Mouse (Mus musculus) CH12.LX (cell line): ENCODE results near the gene Pcbp2. TPM values are rescaled to one million over a fixed set of nuclear protein-coding genes. Genes with fewer than 3 reads are reported as not detected.

ENCODE experiments used
- DNase-seq: peaks from one replicate; pipeline ENCODE4 v3.0.0-alpha.2; 2013; ENCODE audit errors: extremely low read depth
- H3K27ac ChIP-seq: 2 replicates; pipeline ENCODE4 v1.5.1; 2012; ENCODE audit warnings: low read depth, mild to moderate bottlenecking, control low read depth, moderate library complexity; ENCODE audit not compliant: insufficient read depth
- H3K27me3 ChIP-seq: replicated peaks from 2 replicates; pipeline ENCODE3; 2012; ENCODE audit warnings: inconsistent platforms
- H3K36me3 ChIP-seq, 2 experiments: replicated peaks in 1 of 2; 2 replicates each; pipeline versions ENCODE3 to v1.6.1; 2012; ENCODE audit warnings: inconsistent platforms in 1 of 2, low read length in 1 of 2, mild to moderate bottlenecking in 1 of 2, mixed read lengths in 1 of 2, moderate library complexity in 1 of 2; ENCODE audit not compliant: control insufficient read depth in 1 of 2, insufficient read depth in 1 of 2
- H3K4me1 ChIP-seq, 2 experiments: 2 replicates each; pipeline ENCODE4 v1.6.1; 2012; ENCODE audit warnings: inconsistent platforms in 1 of 2, moderate library complexity in 1 of 2; ENCODE audit not compliant: insufficient read depth in 2 of 2, control insufficient read depth in 1 of 2
- H3K4me2 ChIP-seq: 2 replicates; pipeline ENCODE4 v1.6.1; 2012; ENCODE audit warnings: low read depth, mild to moderate bottlenecking, control low read depth; ENCODE audit not compliant: poor library complexity, insufficient read depth, severe bottlenecking
- H3K4me3 ChIP-seq, 3 experiments: fragments of 150-350 bp in 1 of 3; sonication (generic) in 1 of 3; replicated peaks in 1 of 3; 2 replicates each; pipeline versions ENCODE3 to v1.5.1; 2011 to 2012; ENCODE audit warnings: low read depth in 2 of 3, low read length in 2 of 3, mild to moderate bottlenecking in 2 of 3, moderate library complexity in 2 of 3, control low read depth in 1 of 3, improper control_type of control experiment in 1 of 3, inconsistent platforms in 1 of 3, mixed read lengths in 1 of 3; ENCODE audit not compliant: poor library complexity in 1 of 3
- H3K79me2 ChIP-seq: replicated peaks from 2 replicates; pipeline ENCODE4 v1.6.1; 2012; ENCODE audit warnings: mild to moderate bottlenecking, moderate library complexity; ENCODE audit not compliant: control insufficient read depth, poor library complexity, insufficient read depth, severe bottlenecking; ENCODE audit errors: extremely low read depth
- H3K9ac ChIP-seq: 2 replicates; pipeline ENCODE4 v1.6.1; 2012; ENCODE audit warnings: low read depth, mild to moderate bottlenecking, control low read depth, moderate library complexity; ENCODE audit not compliant: insufficient read depth
- H3K9me3 ChIP-seq: replicated peaks from 2 replicates; pipeline ENCODE3; 2012; ENCODE audit warnings: low read length, inconsistent platforms, mixed read lengths
- CHD1 ChIP-seq: IDR thresholded peaks from 2 replicates; pipeline ENCODE4 v1.6.1; 2012; ENCODE audit warnings: low read depth, low read length, improper control_type of control experiment, inconsistent platforms
- CTCF ChIP-seq, 2 experiments: IDR thresholded peaks in 1 of 2; conservative IDR thresholded peaks in 1 of 2; 2 replicates each; pipeline ENCODE4 v1.5.1; 2011 to 2012; ENCODE audit warnings: low read depth in 2 of 2, low read length in 2 of 2, improper control_type of control experiment in 1 of 2, inconsistent platforms in 1 of 2, mild to moderate bottlenecking in 1 of 2, moderate library complexity in 1 of 2
- ELF1 ChIP-seq: IDR thresholded peaks from 2 replicates; pipeline ENCODE4 v1.6.1; 2014; ENCODE audit warnings: low read depth, mild to moderate bottlenecking, inconsistent platforms, low read length, improper control_type of control experiment
- EP300 ChIP-seq: IDR thresholded peaks from 2 replicates; pipeline ENCODE4 v1.6.1; 2011; ENCODE audit warnings: low read length, improper control_type of control experiment
- ETS1 ChIP-seq: conservative IDR thresholded peaks from 2 replicates; pipeline ENCODE4 v1.6.1; 2012; ENCODE audit warnings: low read depth, mild to moderate bottlenecking, inconsistent platforms, low read length, improper control_type of control experiment, moderate library complexity
- GABPA ChIP-seq: IDR thresholded peaks from 2 replicates; pipeline ENCODE4 v1.6.1; 2012; ENCODE audit warnings: low read depth, low read length, improper control_type of control experiment, inconsistent platforms; ENCODE audit not compliant: insufficient replicate concordance
- HCFC1 ChIP-seq: IDR thresholded peaks from 2 replicates; pipeline ENCODE4 v1.6.1; 2012; ENCODE audit warnings: low read depth, mild to moderate bottlenecking, inconsistent platforms, low read length, improper control_type of control experiment
- IRF4 ChIP-seq: IDR thresholded peaks from 2 replicates; pipeline ENCODE4 v1.6.1; 2014; ENCODE audit warnings: low read depth, mild to moderate bottlenecking, inconsistent platforms, low read length, improper control_type of control experiment
- JUN ChIP-seq: IDR thresholded peaks from 2 replicates; pipeline ENCODE4 v1.6.1; 2011; ENCODE audit warnings: low read depth, mild to moderate bottlenecking, low read length, improper control_type of control experiment, moderate library complexity; ENCODE audit not compliant: insufficient read depth
- MAX ChIP-seq: IDR thresholded peaks from 2 replicates; pipeline ENCODE4 v1.6.1; 2011; ENCODE audit warnings: low read length, improper control_type of control experiment
- MEF2A ChIP-seq: IDR thresholded peaks from 2 replicates; pipeline ENCODE4 v1.6.1; 2014; ENCODE audit warnings: low read depth, mild to moderate bottlenecking, inconsistent platforms, low read length, improper control_type of control experiment, borderline replicate concordance
- NELFE ChIP-seq: IDR thresholded peaks from 2 replicates; pipeline ENCODE4 v1.6.1; 2011; ENCODE audit warnings: low read depth, low read length, improper control_type of control experiment
- NRF1 ChIP-seq: IDR thresholded peaks from 2 replicates; pipeline ENCODE4 v1.6.1; 2014; ENCODE audit warnings: low read depth, mild to moderate bottlenecking, inconsistent platforms, low read length, improper control_type of control experiment, moderate library complexity
- POLR2A ChIP-seq: IDR thresholded peaks from 2 replicates; pipeline ENCODE4 v1.6.1; 2011; ENCODE audit warnings: low read depth, mild to moderate bottlenecking, improper control_type of control experiment, low read length
- RCOR1 ChIP-seq: conservative IDR thresholded peaks from 2 replicates; pipeline ENCODE4 v1.6.1; 2012; ENCODE audit warnings: low read depth, mild to moderate bottlenecking, inconsistent platforms, low read length, improper control_type of control experiment
- SIN3A ChIP-seq: IDR thresholded peaks from 2 replicates; pipeline ENCODE4 v1.6.1; 2012; ENCODE audit warnings: low read length, improper control_type of control experiment, inconsistent platforms
- SMC3 ChIP-seq: IDR thresholded peaks from 2 replicates; pipeline ENCODE4 v1.6.1; 2011; ENCODE audit warnings: low read depth, low read length, improper control_type of control experiment
- TCF12 ChIP-seq: IDR thresholded peaks from 2 replicates; pipeline ENCODE4 v1.6.1; 2014; ENCODE audit warnings: low read depth, mild to moderate bottlenecking, inconsistent platforms, low read length, improper control_type of control experiment
- USF1 ChIP-seq: IDR thresholded peaks from 2 replicates; pipeline ENCODE4 v1.6.1; 2014; ENCODE audit warnings: low read depth, mild to moderate bottlenecking, inconsistent platforms, low read length, improper control_type of control experiment
- ZC3H11A ChIP-seq: IDR thresholded peaks from 2 replicates; pipeline ENCODE4 v1.6.1; 2012; ENCODE audit warnings: low read depth, mild to moderate bottlenecking, inconsistent platforms, low read length, improper control_type of control experiment
- ZNF384 ChIP-seq: IDR thresholded peaks from 2 replicates; pipeline ENCODE4 v1.6.1; 2012; ENCODE audit warnings: low read depth, low read length, improper control_type of control experiment, inconsistent platforms
- dilution Hi-C: fragments of 300-500 bp; cut with MboI; formaldehyde crosslinking; loops from 2 replicates; pipeline ENCODE4 v1.14.3; 2020; ENCODE audit warnings: low sequenced_read_pairs; ENCODE audit not compliant: extremely low pct_unique_long_range_greater_than_20kb, extremely low pct_ligation_motif_present
- in situ Hi-C: fragments of 300-500 bp; cut with MboI; formaldehyde crosslinking; loops from 3 replicates; pipeline ENCODE4 v1.14.3; 2019; ENCODE audit warnings: low sequenced_read_pairs, low pct_ligation_motif_present, low pct_unique_long_range_greater_than_20kb, mixed read lengths
- polyA plus RNA-seq: library from polyadenylated mRNA; unstranded; fragments of >175 nt; gene quantifications from 2 replicates; pipeline ENCODE4 v1.2.1, GENCODE M21; 2012; ENCODE audit warnings: low read depth; ENCODE audit not compliant: insufficient read length
- total RNA-seq, 2 experiments: library from RNA; depleted of rRNA; stranded (reverse); fragments of 300-350 nt in 1 of 2; fragments of >200 nt in 1 of 2; gene quantifications; 2 replicates each; pipeline ENCODE4 v1.2.3; 2012 to 2014

The Pcbp2 gene
- total and polyA plus RNA-seq, 3 experiments: 281 to 1,545 (median 379) TPM

GRCm38 (mm10) chr15:102458904-102459317, 11.4 kb upstream of the Pcbp2 start, which contains the start of gene Prr13 (continued):
- TF ChIP-seq JUN: no peak
- TF ChIP-seq POLR2A: peak; percentile 96
- TF ChIP-seq SIN3A: peak; percentile 97
- TF ChIP-seq MEF2A: peak; percentile 64; the same call in 1 of the 2 replicates
- TF ChIP-seq CHD1: 0 out of 2 replicates have a peak, but pooled peaks have one; percentile 68
- TF ChIP-seq HCFC1: peak; percentile 77
- TF ChIP-seq CTCF (conservative IDR thresholded peaks at IDR 0.05 in 1 of 2, IDR thresholded peaks at IDR 0.05 in 1 of 2; ENCODE audit: low read depth in 2 of 2, low read length in 2 of 2): peak in 1 of 2 experiments; percentile 69; a peak in 2 of 4 replicates
- TF ChIP-seq IRF4: peak; percentile 59
- TF ChIP-seq EP300: no peak
- peak; percentile 99 for TF ChIP-seq ELF1

GRCm38 (mm10) chr15:102459381-102459780, 11.0 kb upstream of the Pcbp2 start:
- H3K27ac ChIP-seq: no peak overlapping the region
- H3K4me1 ChIP-seq: peaks cover 0 to 30% of the 10 kb centered on the region in 2 experiments; a peak in 3 of 4 replicates
- DNase-seq: no peak
- dilution Hi-C loops: no loop called here
- peaks cover 17 to 23% of the 10 kb centered on the region in 2 experiments for H3K36me3 ChIP-seq
- H3K9ac ChIP-seq: peak overlapping the region; percentile 66
- TF ChIP-seq TCF12 (no peak), ETS1 (no peak), RCOR1 (no peak), EP300 (no peak), GABPA (no peak), MEF2A (no peak), USF1 (no peak), NELFE (no peak), SMC3 (no peak), JUN (no peak), NRF1 (no peak), MAX (no peak), ZNF384 (no peak), POLR2A (no peak), ZC3H11A (no peak), ELF1 (no peak)
- peaks cover under 1% of the 10 kb centered on the region for H3K27me3 ChIP-seq
- no peaks in the 10 kb centered on the region for H3K9me3 ChIP-seq
- H3K4me2 ChIP-seq: peak overlapping the region; percentile 90
- H3K4me3 ChIP-seq: peak overlapping the region; percentile 64 to 85 (median 83)
- in situ Hi-C loops: no loop called here
- peaks cover 28% of the 10 kb centered on the region for H3K79me2 ChIP-seq
